Mouse (Mus musculus): ENCODE results near the gene Crybg2. TPM values are rescaled to one million over a fixed set of nuclear protein-coding genes. Genes with fewer than 3 reads are reported as not detected.

The Crybg2 gene
- polyA plus RNA-seq (2012; rRNA removed) = 3.2 and 3.6 TPM in 2 replicates

DNA sequence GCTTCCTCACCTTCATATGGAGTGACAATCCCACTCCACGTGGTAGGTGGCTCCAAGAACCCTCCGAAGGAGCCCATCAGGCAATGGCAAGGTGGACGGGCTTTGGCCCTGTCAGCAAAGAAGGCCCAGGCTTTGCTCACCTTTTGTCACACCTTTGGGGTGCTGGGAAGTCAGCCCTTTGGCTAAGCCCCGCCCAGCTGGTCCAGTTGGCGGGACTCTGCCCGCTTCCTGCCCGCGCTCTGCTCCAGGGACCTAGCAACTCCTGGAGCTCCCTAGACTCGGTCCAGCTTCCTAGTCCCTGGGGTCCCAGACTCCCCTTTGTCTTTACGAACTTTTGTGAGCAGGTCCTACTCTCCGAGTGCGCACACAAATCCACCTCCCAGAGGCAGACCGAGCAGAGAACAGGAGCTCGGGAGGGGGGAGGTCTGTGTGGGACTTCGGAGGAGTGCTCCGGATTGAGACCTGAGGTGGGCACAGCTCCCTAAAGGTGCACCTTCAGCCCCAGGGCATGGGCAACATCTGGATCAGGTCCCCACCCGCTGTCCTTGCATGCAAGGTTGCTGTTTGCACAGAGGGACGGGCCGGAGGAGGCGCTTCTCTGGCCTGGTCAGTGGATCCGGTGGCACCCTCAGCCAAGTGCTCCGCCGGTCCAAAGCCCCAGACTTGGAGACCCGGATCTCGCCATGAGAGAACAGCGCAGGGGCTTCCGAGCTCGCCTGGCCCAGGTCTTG, at the start of gene Crybg2:
Gene Crybg2, plus strand, starts transcription at position 681 of the 731 bp plus-strand sequence.

DNA sequence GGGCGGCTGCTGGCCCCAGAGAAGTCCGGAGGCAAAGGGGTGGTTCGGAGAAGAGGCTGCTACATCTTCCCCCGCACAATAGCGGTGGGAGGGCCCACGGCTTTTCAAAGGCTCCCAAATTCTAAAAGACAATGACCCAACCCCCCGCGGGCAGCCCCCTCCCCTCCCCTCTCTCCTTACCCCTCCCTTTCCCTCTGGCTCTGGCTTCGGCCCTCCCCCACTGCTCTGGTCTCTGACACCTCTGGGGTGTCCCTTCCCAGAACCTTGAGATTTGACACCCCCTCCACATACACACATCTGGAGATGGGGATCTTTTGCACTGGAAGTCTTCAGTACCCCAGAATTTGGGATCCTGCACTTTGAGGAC, 41.9 kb upstream of the Crybg2 start, which contains the start of gene Lin28a:
Gene Lin28a, minus strand, starts transcription at position 63 of the 367 bp plus-strand sequence.

DNA sequence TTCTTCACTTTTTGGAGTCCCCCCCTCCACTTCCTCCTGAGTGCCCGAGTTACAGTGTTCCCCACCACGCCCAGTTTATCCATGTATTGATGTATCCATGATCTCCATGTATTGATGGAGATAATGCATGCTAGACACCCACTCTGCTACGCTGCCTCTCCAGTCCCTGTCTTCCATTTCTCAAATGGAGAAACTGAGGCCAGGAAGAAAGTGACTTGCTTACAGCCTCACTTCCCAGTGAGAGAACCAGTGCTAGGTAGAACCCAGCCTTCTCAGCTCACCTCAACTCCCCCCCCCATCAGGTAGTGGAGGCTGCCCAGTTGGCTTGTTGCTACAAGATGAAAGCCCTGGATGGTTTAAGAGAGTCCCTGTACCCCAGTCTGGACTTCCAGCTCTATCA, 7.1 kb upstream of the Crybg2 start, which contains the start of gene Zfp683:
Gene Zfp683, plus strand, starts transcription at position 301 of the 400 bp plus-strand sequence.

DNA sequence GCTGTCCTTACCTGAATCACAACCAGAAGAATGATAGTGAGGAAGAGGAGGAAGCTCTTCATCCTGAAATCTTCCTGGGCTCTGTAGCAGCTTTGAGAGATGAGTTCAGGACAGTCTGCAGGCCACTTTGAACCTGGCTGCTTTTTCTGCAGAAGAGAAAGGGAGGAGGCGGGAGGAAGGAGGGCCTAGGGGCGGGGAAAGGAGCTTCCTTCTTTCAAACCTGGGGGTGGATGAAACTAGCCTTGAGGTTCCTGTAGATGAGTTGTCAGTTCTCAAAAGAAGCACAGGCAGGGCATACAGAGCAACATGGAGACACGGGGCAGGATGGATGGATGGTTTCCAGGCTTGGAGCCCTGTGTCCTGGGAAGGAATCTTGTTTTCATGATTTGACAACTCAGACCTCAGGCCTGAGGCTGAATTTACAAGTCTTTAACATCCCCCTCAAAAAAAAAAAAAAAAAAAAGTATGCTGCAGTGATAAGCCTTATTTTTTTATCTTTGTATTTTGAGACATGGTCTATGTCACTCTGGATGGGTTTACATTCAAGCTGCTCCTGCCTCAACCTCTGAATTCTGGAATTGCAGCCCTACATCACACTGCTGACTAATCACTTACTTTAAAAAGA, 34.4 kb downstream of the Crybg2 start, which contains the start of gene Cd52:
Gene Cd52, minus strand, starts transcription at position 160 of the 625 bp plus-strand sequence.

DNA sequence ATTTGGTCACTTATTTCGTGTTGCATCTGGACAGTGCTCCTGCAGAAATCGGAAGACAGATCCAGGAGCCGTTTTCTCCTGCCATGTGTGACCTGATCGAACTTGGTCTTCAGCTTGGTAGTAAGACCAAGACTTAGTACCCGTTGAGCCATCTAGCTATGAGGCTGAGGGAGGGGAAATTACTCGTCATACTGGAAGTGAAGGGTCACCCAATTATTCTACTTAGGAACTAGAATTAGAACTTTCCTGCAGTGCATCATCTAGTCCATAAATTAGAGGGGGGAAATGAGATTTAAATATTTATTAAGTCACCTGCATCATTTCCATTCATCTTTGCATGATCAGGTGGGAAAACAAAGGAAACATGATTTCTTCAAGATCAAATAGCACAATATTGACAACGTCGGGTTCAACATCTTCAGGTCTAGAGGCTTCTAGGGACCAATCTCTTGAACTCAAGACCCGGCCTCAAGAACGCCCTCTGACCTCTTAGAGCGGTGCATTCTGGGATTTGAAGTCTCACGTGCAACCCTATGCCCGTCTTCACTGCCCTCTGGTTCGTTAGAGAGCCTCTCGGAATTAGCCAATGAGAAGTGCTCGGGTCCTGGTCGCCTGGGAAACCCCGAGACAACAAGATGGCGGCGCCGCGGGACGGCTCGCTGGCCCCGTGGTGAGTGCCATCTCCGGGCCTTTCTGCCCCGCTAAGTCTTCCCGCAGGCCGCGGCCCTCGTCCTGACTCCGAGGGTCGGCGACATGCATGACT, 41.5 kb downstream of the Crybg2 start, which contains the start of gene Ubxn11:
Gene Ubxn11, plus strand, starts transcription at position 592 of the 763 bp plus-strand sequence.

DNA sequence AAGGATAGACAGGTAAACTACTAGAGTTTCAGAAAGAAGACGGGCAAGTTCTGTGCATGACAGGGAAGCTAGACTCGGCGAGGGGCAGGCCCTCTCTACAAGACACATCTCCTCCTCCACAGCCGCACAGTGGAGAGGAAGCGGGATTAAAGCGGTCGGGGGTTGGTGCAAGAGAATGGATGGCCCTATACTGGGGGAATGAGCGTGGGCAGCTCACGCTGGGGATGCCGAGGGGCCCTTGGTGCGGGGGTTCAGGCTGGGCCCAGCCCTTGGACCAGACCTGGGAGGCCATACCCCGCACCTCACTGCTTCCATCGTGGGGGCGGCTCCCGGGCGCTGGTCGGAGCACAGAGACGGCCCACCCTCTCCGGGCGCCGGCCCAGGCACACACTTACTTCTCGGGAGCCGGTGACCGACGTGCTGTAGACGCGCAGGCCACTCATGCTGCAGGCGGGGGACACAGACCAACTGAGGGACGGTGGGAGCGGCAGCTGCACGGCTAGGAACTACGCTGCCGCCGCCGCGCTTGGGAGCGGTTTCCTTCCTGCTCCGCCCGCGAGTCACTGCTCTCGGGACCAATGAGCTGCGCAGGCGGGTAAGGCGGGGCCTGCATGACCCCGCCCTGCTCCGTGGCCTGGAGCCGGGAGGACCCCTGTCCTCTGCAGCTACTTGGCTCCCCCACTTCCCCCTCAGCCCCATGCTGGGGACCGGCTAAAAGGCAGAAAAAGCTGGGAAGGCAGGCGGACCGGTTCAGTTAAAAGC, 67.8 kb downstream of the Crybg2 start, which contains the start of gene Sh3bgrl3:
Gene Sh3bgrl3, minus strand, starts transcription at position 569 of the 762 bp plus-strand sequence.

Other genes with a start within 250 kb of the Crybg2 start
- 36.9 and 39.5 TPM in 2 replicates for gene Rps6ka1, start 173.0 kb upstream of the Crybg2 start, polyA plus RNA-seq (2012; rRNA removed)
- gene Hmgn2, start 92.2 kb upstream of the Crybg2 start, polyA plus RNA-seq (2012; rRNA removed) = 21.4 and 22.1 TPM in 2 replicates
- 28.6 and 40.7 TPM in 2 replicates for gene Dhdds, start 59.9 kb upstream of the Crybg2 start, polyA plus RNA-seq (2012; rRNA removed)
- gene Lin28a, start 42.0 kb upstream of the Crybg2 start, polyA plus RNA-seq (2012; rRNA removed) = 0.20 and 0.34 TPM in 2 replicates
- gene Zfp683, start 7.0 kb upstream of the Crybg2 start, polyA plus RNA-seq (2012; rRNA removed) = 0.34 and 0.41 TPM in 2 replicates
- 11.7 and 21.3 TPM in 2 replicates for gene Cd52, start 34.3 kb downstream of the Crybg2 start, polyA plus RNA-seq (2012; rRNA removed)
- gene Ubxn11, start 41.8 kb downstream of the Crybg2 start, polyA plus RNA-seq (2012; rRNA removed) = 37.7 and 40.6 TPM in 2 replicates
- 482 and 666 TPM in 2 replicates for gene Sh3bgrl3, start 68.0 kb downstream of the Crybg2 start, polyA plus RNA-seq (2012; rRNA removed)
- gene Cep85, start 126.3 kb downstream of the Crybg2 start, polyA plus RNA-seq (2012; rRNA removed) = 34.2 and 37.7 TPM in 2 replicates
- gene Gm7534, start 142.2 kb downstream of the Crybg2 start, polyA plus RNA-seq (2012; rRNA removed) = not detected in 2 replicates
- 0.25 TPM in 1 of 2 replicates, not detected in the other for gene Catsper4, start 166.6 kb downstream of the Crybg2 start, polyA plus RNA-seq (2012; rRNA removed)
- 5.2 and 6.8 TPM in 2 replicates for gene Cnksr1, start 177.6 kb downstream of the Crybg2 start, polyA plus RNA-seq (2012; rRNA removed)
- 0.16 and 0.17 TPM in 2 replicates for gene E130218I03Rik, start 182.8 kb downstream of the Crybg2 start, polyA plus RNA-seq (2012; rRNA removed)
- gene Zfp593, start 184.8 kb downstream of the Crybg2 start, polyA plus RNA-seq (2012; rRNA removed) = 13.4 and 15.5 TPM in 2 replicates
- 0.44 TPM in 1 of 2 replicates, not detected in the other for gene Gm30191, start 186.1 kb downstream of the Crybg2 start, polyA plus RNA-seq (2012; rRNA removed)
- gene Grrp1, start 193.3 kb downstream of the Crybg2 start, polyA plus RNA-seq (2012; rRNA removed) = 56.5 and 60.9 TPM in 2 replicates
- 2.3 and 3.9 TPM in 2 replicates for gene Pdik1l, start 227.1 kb downstream of the Crybg2 start, polyA plus RNA-seq (2012; rRNA removed)